Mouse (Mus musculus): Measurements from ENCODE around the gene Crtap. TPM values are rescaled to one million over a fixed set of nuclear protein-coding genes. Genes with fewer than 3 reads are reported as not detected.
"Not testable (repeated sequence)": the region's sequence is repeated elsewhere in the genome, so short reads cannot be mapped to it uniquely, and the experiment has no call there.

Crtap gene
- total and polyA plus RNA-seq, 3 experiments, result 28.5 to 67.7 (median 31.2) TPM

- no peak overlapping the region for H3K27ac ChIP-seq
- H3K4me1 ChIP-seq (ENCODE audit: control insufficient read depth, insufficient read depth, low read length), result no peaks in the 10 kb centered on the region
- 78% methylated on average over 10 of the region's 10 CpGs for WGBS
- TF ChIP-seq EP300 (IDR thresholded peaks at IDR 0.05; ENCODE audit: insufficient read depth, low read depth, low read length) (no peak), POLR2A (IDR thresholded peaks at IDR 0.05; ENCODE audit: insufficient read depth, low read depth, low read length) (no peak), CTCF (IDR thresholded peaks at IDR 0.05) (no peak)
- no peak overlapping the region for H3K9ac ChIP-seq (ENCODE audit: low read depth, low read length)
- H3K4me3 ChIP-seq, result no peak overlapping the region
- DNase-seq, result no peak
- no peaks in the 10 kb centered on the region for H3K27me3 ChIP-seq (ENCODE audit: control insufficient read depth, insufficient read depth, low read length)
- H3K36me3 ChIP-seq (ENCODE audit: control insufficient read depth, insufficient read depth, low read length), result no peaks in the 10 kb centered on the region
- no peaks in the 10 kb centered on the region for H3K79me2 ChIP-seq (replicated peaks; ENCODE audit: control insufficient read depth, insufficient read depth, low read length)
- intact Hi-C loops (cut with DNase I), result no loop called here
These were observed 15.1 kb downstream of the Crtap start for GRCm38 (mm10) chr9:114375276-114375962.

GRCm38 (mm10) chr9:114371717-114372116 lies 18.8 kb downstream of the Crtap start:
- H3K36me3 ChIP-seq (ENCODE audit: control insufficient read depth, insufficient read depth, low read length); H3K27me3 ChIP-seq (ENCODE audit: control insufficient read depth, insufficient read depth, low read length); H3K4me3 ChIP-seq; H3K4me1 ChIP-seq (ENCODE audit: control insufficient read depth, insufficient read depth, low read length); H3K9ac ChIP-seq (ENCODE audit: low read depth, low read length); H3K79me2 ChIP-seq (replicated peaks; ENCODE audit: control insufficient read depth, insufficient read depth, low read length); H3K27ac ChIP-seq; DNase-seq: not testable (repeated sequence)
- WGBS, result 26% methylated on average over 5 of the region's 5 CpGs
- intact Hi-C loops (cut with DNase I), result loop anchor here (5.0 kb wide), 1 partner anchor 279 kb away; no protein-coding TSS in a partner anchor

- DNase-seq; H3K27me3 ChIP-seq (ENCODE audit: control insufficient read depth, insufficient read depth, low read length); H3K4me3 ChIP-seq; H3K36me3 ChIP-seq (ENCODE audit: control insufficient read depth, insufficient read depth, low read length); H3K4me1 ChIP-seq (ENCODE audit: control insufficient read depth, insufficient read depth, low read length); H3K9ac ChIP-seq (ENCODE audit: low read depth, low read length); intact Hi-C loops (cut with DNase I); H3K27ac ChIP-seq; H3K79me2 ChIP-seq (replicated peaks; ENCODE audit: control insufficient read depth, insufficient read depth, low read length): not testable (repeated sequence)
- peak; percentile 50 for TF ChIP-seq CTCF (IDR thresholded peaks at IDR 0.05)
- 51% methylated on average over 5 of the region's 5 CpGs for WGBS
These were observed 21.1 kb downstream of the Crtap start for GRCm38 (mm10) chr9:114369389-114369788.

- intact Hi-C loops (cut with DNase I), result no loop called here
- H3K27me3 ChIP-seq (ENCODE audit: control insufficient read depth, insufficient read depth, low read length), result no peaks in the 10 kb centered on the region
- 16% methylated on average over 12 of the region's 12 CpGs for WGBS
- H3K79me2 ChIP-seq (replicated peaks; ENCODE audit: control insufficient read depth, insufficient read depth, low read length), result no peaks in the 10 kb centered on the region
- peak overlapping the region; percentile 55 for H3K4me3 ChIP-seq
- no peak overlapping the region; the same call in 1 of the 2 replicates for H3K27ac ChIP-seq
- H3K9ac ChIP-seq (ENCODE audit: low read depth, low read length), result peak overlapping the region; percentile 72
- no peaks in the 10 kb centered on the region for H3K4me1 ChIP-seq (ENCODE audit: control insufficient read depth, insufficient read depth, low read length)
- no peak for DNase-seq
- TF ChIP-seq CTCF (IDR thresholded peaks at IDR 0.05), result no peak
- TF ChIP-seq EP300 (IDR thresholded peaks at IDR 0.05; ENCODE audit: insufficient read depth, low read depth, low read length), result no peak
- TF ChIP-seq POLR2A (IDR thresholded peaks at IDR 0.05; ENCODE audit: insufficient read depth, low read depth, low read length), result no peak
- H3K36me3 ChIP-seq (ENCODE audit: control insufficient read depth, insufficient read depth, low read length), result no peaks in the 10 kb centered on the region
These were observed 22.0 kb downstream of the Crtap start for GRCm38 (mm10) chr9:114368471-114368858.

GRCm38 (mm10) chr9:114367783-114368470 lies 22.5 kb downstream of the Crtap start:
- peak; percentile 88 for DNase-seq
- H3K9ac ChIP-seq (ENCODE audit: low read depth, low read length), result peak overlapping the region; percentile 72
- peak overlapping the region; percentile 55 for H3K4me3 ChIP-seq
- no peak for TF ChIP-seq CTCF (IDR thresholded peaks at IDR 0.05)
- no peak for TF ChIP-seq POLR2A (IDR thresholded peaks at IDR 0.05; ENCODE audit: insufficient read depth, low read depth, low read length)
- no peak for TF ChIP-seq EP300 (IDR thresholded peaks at IDR 0.05; ENCODE audit: insufficient read depth, low read depth, low read length)
- H3K36me3 ChIP-seq (ENCODE audit: control insufficient read depth, insufficient read depth, low read length), result no peaks in the 10 kb centered on the region
- H3K4me1 ChIP-seq (ENCODE audit: control insufficient read depth, insufficient read depth, low read length), result no peaks in the 10 kb centered on the region
- no peaks in the 10 kb centered on the region for H3K27me3 ChIP-seq (ENCODE audit: control insufficient read depth, insufficient read depth, low read length)
- WGBS, result under 1% methylated on average over 48 of the region's 48 CpGs
- peak overlapping the region; percentile 18; the same call in 1 of the 2 replicates for H3K27ac ChIP-seq
- H3K79me2 ChIP-seq (replicated peaks; ENCODE audit: control insufficient read depth, insufficient read depth, low read length), result no peaks in the 10 kb centered on the region
- intact Hi-C loops (cut with DNase I), result no loop called here

- H3K9ac ChIP-seq (ENCODE audit: low read depth, low read length); H3K79me2 ChIP-seq (replicated peaks; ENCODE audit: control insufficient read depth, insufficient read depth, low read length); H3K27me3 ChIP-seq (ENCODE audit: control insufficient read depth, insufficient read depth, low read length); H3K36me3 ChIP-seq (ENCODE audit: control insufficient read depth, insufficient read depth, low read length); H3K4me3 ChIP-seq; intact Hi-C loops (cut with DNase I); H3K27ac ChIP-seq; H3K4me1 ChIP-seq (ENCODE audit: control insufficient read depth, insufficient read depth, low read length); DNase-seq: not testable (repeated sequence)
- WGBS, result 32% methylated on average over 9 of the region's 9 CpGs
These were observed 60.6 kb downstream of the Crtap start, which contains the start of gene Bcl2a1c for GRCm38 (mm10) chr9:114329855-114330254. Gene Bcl2a1c, plus strand, starts transcription at chr9:114330135.

GRCm38 (mm10) chr9:114328332-114328731 lies 62.1 kb downstream of the Crtap start:
- H3K4me3 ChIP-seq; H3K9ac ChIP-seq (ENCODE audit: low read depth, low read length); H3K36me3 ChIP-seq (ENCODE audit: control insufficient read depth, insufficient read depth, low read length); H3K4me1 ChIP-seq (ENCODE audit: control insufficient read depth, insufficient read depth, low read length); DNase-seq; intact Hi-C loops (cut with DNase I); H3K27me3 ChIP-seq (ENCODE audit: control insufficient read depth, insufficient read depth, low read length); H3K79me2 ChIP-seq (replicated peaks; ENCODE audit: control insufficient read depth, insufficient read depth, low read length); H3K27ac ChIP-seq: not testable (repeated sequence)
